15 mouse cellular contexts compared by ENCODE assay signal in genomic region chr1:25023156-25023555, GRCm38 (mm10).
"Had no signal": no experiment of that assay in that cellular context is flagged by ENCODE, and none has a peak within 500 bp of the region (broad histone marks: within the 10 kb centered on the region; RNA-seq: fewer than 3 reads in every experiment).

No protein-coding gene starts in this region.

- DNase-seq: layer of hippocampus, adult 9-11 months; layer of hippocampus, postnatal 36 days; lung, embryonic 14.5 days; lung, postnatal 10 days; lung, postnatal 4 days; retina, postnatal 1 day; thymus, adult 2 months; thymus, postnatal 25 days had no signal

- H3K4me1 ChIP-seq: intestine, embryonic 15.5 days; limb, embryonic 15.5 days; liver, embryonic 12.5 days; midbrain, embryonic 10.5 days; neural tube, embryonic 13.5 days; stomach, embryonic 15.5 days had no signal

- H3K4me3 ChIP-seq: intestine, embryonic 15.5 days; limb, embryonic 15.5 days; liver, embryonic 12.5 days; midbrain, embryonic 10.5 days; neural tube, embryonic 13.5 days; stomach, embryonic 15.5 days had no signal

- H3K4me2 ChIP-seq: intestine, embryonic 15.5 days; limb, embryonic 15.5 days; liver, embryonic 12.5 days; lung, embryonic 14.5 days; neural tube, embryonic 13.5 days; stomach, embryonic 15.5 days had no signal

- H3K27me3 ChIP-seq: intestine, embryonic 15.5 days; limb, embryonic 15.5 days; liver, embryonic 12.5 days; neural tube, embryonic 13.5 days; stomach, embryonic 15.5 days had no signal

- ATAC-seq: intestine, embryonic 15.5 days; liver, embryonic 12.5 days; midbrain, embryonic 16.5 days had no signal

- H3K27ac ChIP-seq: intestine, embryonic 15.5 days; limb, embryonic 15.5 days; liver, embryonic 12.5 days; midbrain, embryonic 10.5 days; neural tube, embryonic 13.5 days; stomach, embryonic 15.5 days had no signal

- H3K9ac ChIP-seq: intestine, embryonic 15.5 days; limb, embryonic 15.5 days; liver, embryonic 12.5 days; lung, embryonic 14.5 days; neural tube, embryonic 13.5 days; stomach, embryonic 15.5 days had no signal

- H3K36me3 ChIP-seq: intestine, embryonic 15.5 days; limb, embryonic 15.5 days; liver, embryonic 12.5 days; midbrain, embryonic 10.5 days; neural tube, embryonic 13.5 days; stomach, embryonic 15.5 days had no signal

- H3K9me3 ChIP-seq: intestine, embryonic 15.5 days; limb, embryonic 15.5 days; liver, embryonic 12.5 days; midbrain, embryonic 10.5 days; neural tube, embryonic 13.5 days; stomach, embryonic 15.5 days had no signal
